Mouse (Mus musculus) lung, adult 2 months (tissue): ENCODE results near the gene Klc1. TPM values are rescaled to one million over a fixed set of nuclear protein-coding genes. Genes with fewer than 3 reads are reported as not detected.

Experiments used
- DNase-seq: peaks from one replicate; pipeline ENCODE4 v3.0.0; 2022
- H3K4me1 ChIP-seq: fragments of 200-500 bp; 2 replicates; pipeline ENCODE4 v1.6.1; 2011; ENCODE audit warnings: low read length; ENCODE audit not compliant: control insufficient read depth, insufficient read depth
- H3K4me3 ChIP-seq: fragments of 200-500 bp; replicated peaks from 2 replicates; pipeline ENCODE3; 2011; ENCODE audit warnings: low read depth, mild to moderate bottlenecking, control low read depth, low read length; ENCODE audit errors: extremely low read depth
- CTCF ChIP-seq: fragments of 200-500 bp; IDR thresholded peaks from 2 replicates; pipeline ENCODE4 v1.5.1; 2011; ENCODE audit warnings: mild to moderate bottlenecking, low read length, control low read depth; ENCODE audit not compliant: insufficient read depth
- POLR2A ChIP-seq: fragments of 200-500 bp; IDR thresholded peaks from 2 replicates; pipeline ENCODE4 v1.6.1; 2011; ENCODE audit warnings: low read depth, mild to moderate bottlenecking, control low read depth, low read length, borderline replicate concordance; ENCODE audit errors: extremely low read depth
- WGBS: fragments of 180-500 bp; shearing (Covaris S2); methylation state at CpG from one replicate; pipeline ENCODE4 v1.1.7; 2018; 5-methylcytosine and 5-hydroxymethylcytosine counted together
- polyA plus RNA-seq: library from polyadenylated mRNA; depleted of rRNA; stranded (reverse); fragments of >200 nt; gene quantifications from 2 replicates; pipeline ENCODE4 v1.2.3, GENCODE M21; 2012

The Klc1 gene
- polyA plus RNA-seq, 1 experiment, result 113 TPM

GRCm38 (mm10) chr12:111785174-111785573, 26.5 kb downstream of the Klc1 start:
- peaks cover 5% of the 10 kb centered on the region; the same call in 1 of the 2 replicates for H3K4me1 ChIP-seq
- no peak for TF ChIP-seq POLR2A
- no peak for TF ChIP-seq CTCF
- DNase-seq, result no peak
- no peak overlapping the region for H3K4me3 ChIP-seq
- 62% methylated on average over 15 of the region's 15 CpGs for WGBS

- no peak for DNase-seq
- 89% methylated on average over 6 of the region's 6 CpGs for WGBS
- no peak for TF ChIP-seq POLR2A
- TF ChIP-seq CTCF, result no peak
- Histone ChIP-seq H3K4me3 (no peak overlapping the region), H3K4me1 (no peaks in the 10 kb centered on the region)
Measured at GRCm38 (mm10) chr12:111787015-111787414, 28.4 kb downstream of the Klc1 start.

- WGBS, result 95% methylated on average over 5 of the region's 5 CpGs
Measured at GRCm38 (mm10) chr12:111790090-111790489, 31.4 kb downstream of the Klc1 start.

GRCm38 (mm10) chr12:111790631-111791030, 32.0 kb downstream of the Klc1 start:
- H3K4me3 ChIP-seq, result no peak overlapping the region
- no peak for DNase-seq
- H3K4me1 ChIP-seq, result no peaks in the 10 kb centered on the region
- TF ChIP-seq CTCF (no peak), POLR2A (no peak)
- WGBS, result 89% methylated on average over 7 of the region's 7 CpGs

More at GRCm38 (mm10) chr12:111790090-111790489, 31.4 kb downstream of the Klc1 start:
- Histone ChIP-seq H3K4me1 (no peaks in the 10 kb centered on the region), H3K4me3 (no peak overlapping the region)
- TF ChIP-seq POLR2A (no peak), CTCF (no peak)
- DNase-seq, result no peak

GRCm38 (mm10) chr12:111791474-111792104, 32.9 kb downstream of the Klc1 start:
- no peak for TF ChIP-seq POLR2A
- Histone ChIP-seq H3K4me1 (no peaks in the 10 kb centered on the region), H3K4me3 (no peak overlapping the region)
- DNase-seq, result no peak
- WGBS, result 89% methylated on average over 13 of the region's 13 CpGs

- WGBS, result 65% methylated on average over 22 of the region's 22 CpGs
- no peaks in the 10 kb centered on the region for H3K4me1 ChIP-seq
- no peak overlapping the region for H3K4me3 ChIP-seq
- no peak for DNase-seq
- TF ChIP-seq CTCF (no peak), POLR2A (no peak)
Measured at GRCm38 (mm10) chr12:111794102-111794501, 35.5 kb downstream of the Klc1 start.

- no peak for DNase-seq
- H3K4me3 ChIP-seq, result no peak overlapping the region
- TF ChIP-seq CTCF, result no peak
- no peak for TF ChIP-seq POLR2A
- 87% methylated on average over 18 of the region's 18 CpGs for WGBS
- no peaks in the 10 kb centered on the region for H3K4me1 ChIP-seq
Measured at GRCm38 (mm10) chr12:111794526-111795179, 36.0 kb downstream of the Klc1 start.

GRCm38 (mm10) chr12:111795180-111795895, 36.7 kb downstream of the Klc1 start:
- no peak for TF ChIP-seq CTCF
- no peak for TF ChIP-seq POLR2A
- DNase-seq, result no peak
- no peak overlapping the region for H3K4me3 ChIP-seq
- WGBS, result 86% methylated on average over 28 of the region's 28 CpGs
- no peaks in the 10 kb centered on the region for H3K4me1 ChIP-seq

GRCm38 (mm10) chr12:111797251-111797650, 38.6 kb downstream of the Klc1 start:
- no peaks in the 10 kb centered on the region for H3K4me1 ChIP-seq
- no peak for DNase-seq
- TF ChIP-seq POLR2A, result no peak
- TF ChIP-seq CTCF, result no peak
- WGBS, result 73% methylated on average over 8 of the region's 8 CpGs
- no peak overlapping the region for H3K4me3 ChIP-seq
